Mouse (Mus musculus) kidney, embryonic 15.5 days (tissue): ENCODE measurements around the gene Zfp3. TPM values are rescaled to one million over a fixed set of nuclear protein-coding genes. Genes with fewer than 3 reads are reported as not detected.

Source experiments
- ATAC-seq: fragments of 200-750 bp; cut with Nextera tagmentation; replicated peaks from 2 replicates; pipeline ENCODE4 v1.8.0; 2017; ENCODE audit warnings: moderate TSS enrichment; ENCODE audit not compliant: low FRiP score
- H3K27ac ChIP-seq: fragments of 300-500 bp; sonication (generic); 2 replicates; pipeline ENCODE4 v1.5.1; 2015; ENCODE audit warnings: mild to moderate bottlenecking, inconsistent platforms
- H3K27me3 ChIP-seq: fragments of 300-500 bp; sonication (generic); 2 replicates; pipeline ENCODE4 v1.6.1; 2015; ENCODE audit warnings: inconsistent platforms
- H3K36me3 ChIP-seq: fragments of 300-500 bp; sonication (generic); 2 replicates; pipeline ENCODE4 v1.6.1; 2015; ENCODE audit warnings: inconsistent platforms
- H3K4me1 ChIP-seq: fragments of 300-500 bp; sonication (generic); 2 replicates; pipeline ENCODE4 v1.6.1; 2015; ENCODE audit warnings: inconsistent platforms
- H3K4me2 ChIP-seq: fragments of 300-500 bp; sonication (generic); 2 replicates; pipeline ENCODE4 v1.6.1; 2015; ENCODE audit warnings: moderate library complexity, mild to moderate bottlenecking, inconsistent platforms
- H3K4me3 ChIP-seq: fragments of 300-500 bp; sonication (generic); replicated peaks from 2 replicates; pipeline ENCODE4 v1.5.1; 2015; ENCODE audit warnings: mild to moderate bottlenecking, inconsistent platforms
- H3K9ac ChIP-seq: fragments of 300-500 bp; sonication (generic); 2 replicates; pipeline ENCODE4 v1.6.1; 2015; ENCODE audit warnings: mild to moderate bottlenecking, inconsistent platforms
- H3K9me3 ChIP-seq: fragments of 300-500 bp; sonication (generic); replicated peaks from 2 replicates; pipeline ENCODE4 v1.6.1; 2016; ENCODE audit warnings: inconsistent platforms
- WGBS: fragments of 180-500 bp; shearing (Covaris S2); methylation state at CpG from one replicate; pipeline ENCODE4 v1.1.7; 2015; ENCODE audit warnings: mixed read lengths; 5-methylcytosine and 5-hydroxymethylcytosine counted together
- polyA plus RNA-seq: library from polyadenylated mRNA; unstranded; fragments of >200 nt; fragmentation: Nextera tagmentation; extraction: Ambion mirVana; gene quantifications from 2 replicates; pipeline ENCODE4 v1.2.1, GENCODE M21; 2015

Gene Zfp3
- polyA plus RNA-seq = 6.8 and 8.1 TPM in 2 replicates

- H3K27ac ChIP-seq = peak within 1 kb of the TSS; percentile 95
- peak within 1 kb of the TSS; percentile 86 for H3K4me3 ChIP-seq
- ATAC-seq = peak; percentile 89
- no peaks in the 10 kb centered on the region for H3K27me3 ChIP-seq
- peaks cover 9% of the 10 kb centered on the region for H3K36me3 ChIP-seq
- under 1% methylated on average over 78 of the region's 78 CpGs for WGBS
- H3K9ac ChIP-seq = peak within 1 kb of the TSS; percentile 78
- H3K4me1 ChIP-seq = peaks cover 10% of the 10 kb centered on the region; the same call in 1 of the 2 replicates
- H3K9me3 ChIP-seq = no peaks in the 10 kb centered on the region
- H3K4me2 ChIP-seq = peak within 1 kb of the TSS; percentile 66
These were observed at the start of gene Zfp3 for GRCm38 (mm10) chr11:70763936-70764808. Gene Zfp3, plus strand, starts transcription at chr11:70764209.

GRCm38 (mm10) chr11:70715832-70716231 lies 48.2 kb upstream of the Zfp3 start:
- H3K36me3 ChIP-seq = peaks cover 86% of the 10 kb centered on the region
- WGBS = 77% methylated on average over 6 of the region's 6 CpGs

GRCm38 (mm10) chr11:70718481-70718880 lies 45.5 kb upstream of the Zfp3 start:
- no peaks in the 10 kb centered on the region for H3K9me3 ChIP-seq
- H3K9ac ChIP-seq = no peak overlapping the region
- H3K27ac ChIP-seq = no peak overlapping the region
- no peaks in the 10 kb centered on the region for H3K4me1 ChIP-seq
- peaks cover 89% of the 10 kb centered on the region for H3K36me3 ChIP-seq
- H3K4me2 ChIP-seq = no peak overlapping the region
- H3K27me3 ChIP-seq = no peaks in the 10 kb centered on the region
- H3K4me3 ChIP-seq = no peak overlapping the region
- WGBS = 73% methylated on average over 5 of the region's 5 CpGs
- no peak for ATAC-seq

More at GRCm38 (mm10) chr11:70715832-70716231, 48.2 kb upstream of the Zfp3 start:
- no peaks in the 10 kb centered on the region for H3K4me1 ChIP-seq
- H3K27me3 ChIP-seq = no peaks in the 10 kb centered on the region
- H3K27ac ChIP-seq = no peak overlapping the region
- no peak overlapping the region for H3K4me3 ChIP-seq
- no peak overlapping the region for H3K4me2 ChIP-seq
- ATAC-seq = no peak
- H3K9me3 ChIP-seq = no peaks in the 10 kb centered on the region
- no peak overlapping the region for H3K9ac ChIP-seq

GRCm38 (mm10) chr11:70720567-70720966 lies 43.4 kb upstream of the Zfp3 start:
- Histone ChIP-seq H3K9me3 (no peaks in the 10 kb centered on the region), H3K27me3 (no peaks in the 10 kb centered on the region), H3K4me2 (no peak overlapping the region), H3K27ac (no peak overlapping the region), H3K9ac (no peak overlapping the region), H3K4me3 (no peak overlapping the region), H3K4me1 (no peaks in the 10 kb centered on the region), H3K36me3 (peaks cover 99% of the 10 kb centered on the region)
- WGBS = 92% methylated on average over 3 of the region's 3 CpGs
- no peak for ATAC-seq

- ATAC-seq = no peak
- Histone ChIP-seq H3K9me3 (no peaks in the 10 kb centered on the region), H3K9ac (no peak overlapping the region), H3K27ac (no peak overlapping the region), H3K4me1 (no peaks in the 10 kb centered on the region), H3K27me3 (no peaks in the 10 kb centered on the region), H3K36me3 (peaks cover 100% of the 10 kb centered on the region), H3K4me2 (no peak overlapping the region), H3K4me3 (no peak overlapping the region)
- WGBS = 96% methylated on average over 3 of the region's 3 CpGs
These were observed 42.9 kb upstream of the Zfp3 start for GRCm38 (mm10) chr11:70721072-70721471.

- H3K4me2 ChIP-seq = no peak overlapping the region
- H3K27me3 ChIP-seq = no peaks in the 10 kb centered on the region
- no peak overlapping the region for H3K9ac ChIP-seq
- no peaks in the 10 kb centered on the region for H3K4me1 ChIP-seq
- ATAC-seq = no peak
- no peak overlapping the region for H3K4me3 ChIP-seq
- H3K27ac ChIP-seq = no peak overlapping the region
- 83% methylated on average over 9 of the region's 9 CpGs for WGBS
- no peaks in the 10 kb centered on the region for H3K9me3 ChIP-seq
- H3K36me3 ChIP-seq = peaks cover 96% of the 10 kb centered on the region
These were observed 39.3 kb upstream of the Zfp3 start for GRCm38 (mm10) chr11:70724706-70725105.

- no peak overlapping the region for H3K4me2 ChIP-seq
- no peaks in the 10 kb centered on the region for H3K4me1 ChIP-seq
- no peaks in the 10 kb centered on the region for H3K9me3 ChIP-seq
- H3K27ac ChIP-seq = no peak overlapping the region
- 93% methylated on average over 2 of the region's 2 CpGs for WGBS
- H3K27me3 ChIP-seq = no peaks in the 10 kb centered on the region
- no peak for ATAC-seq
- H3K36me3 ChIP-seq = peaks cover 78% of the 10 kb centered on the region
- H3K9ac ChIP-seq = no peak overlapping the region
- no peak overlapping the region for H3K4me3 ChIP-seq
These were observed 37.4 kb upstream of the Zfp3 start for GRCm38 (mm10) chr11:70726585-70726984.

GRCm38 (mm10) chr11:70727385-70727784 lies 36.6 kb upstream of the Zfp3 start:
- no peak overlapping the region for H3K4me3 ChIP-seq
- no peak for ATAC-seq
- peaks cover 70% of the 10 kb centered on the region for H3K36me3 ChIP-seq
- no peaks in the 10 kb centered on the region for H3K4me1 ChIP-seq
- whole genome bisulfite sequencing = 85% methylated on average over 5 of the region's 5 CpGs
- no peak overlapping the region for H3K9ac ChIP-seq
- H3K27ac ChIP-seq = no peak overlapping the region
- no peak overlapping the region for H3K4me2 ChIP-seq
- H3K9me3 ChIP-seq = no peaks in the 10 kb centered on the region
- no peaks in the 10 kb centered on the region for H3K27me3 ChIP-seq

- no peak overlapping the region for H3K4me3 ChIP-seq
- no peaks in the 10 kb centered on the region for H3K9me3 ChIP-seq
- WGBS = 81% methylated on average over 9 of the region's 9 CpGs
- no peaks in the 10 kb centered on the region for H3K4me1 ChIP-seq
- ATAC-seq = no peak
- H3K27me3 ChIP-seq = no peaks in the 10 kb centered on the region
- H3K36me3 ChIP-seq = peaks cover 39% of the 10 kb centered on the region
- H3K27ac ChIP-seq = no peak overlapping the region
- H3K4me2 ChIP-seq = no peak overlapping the region
- H3K9ac ChIP-seq = no peak overlapping the region
These were observed 33.5 kb upstream of the Zfp3 start for GRCm38 (mm10) chr11:70730427-70731038.

GRCm38 (mm10) chr11:70731178-70731577 lies 32.8 kb upstream of the Zfp3 start:
- no peaks in the 10 kb centered on the region for H3K4me1 ChIP-seq
- no peak overlapping the region for H3K27ac ChIP-seq
- peaks cover 32% of the 10 kb centered on the region for H3K36me3 ChIP-seq
- no peak overlapping the region for H3K4me3 ChIP-seq
- H3K9me3 ChIP-seq = no peaks in the 10 kb centered on the region
- no peaks in the 10 kb centered on the region for H3K27me3 ChIP-seq
- H3K4me2 ChIP-seq = no peak overlapping the region
- 67% methylated on average over 5 of the region's 5 CpGs for WGBS
- ATAC-seq = no peak
- no peak overlapping the region for H3K9ac ChIP-seq

GRCm38 (mm10) chr11:70733256-70733655 lies 30.8 kb upstream of the Zfp3 start:
- H3K36me3 ChIP-seq = peaks cover 11% of the 10 kb centered on the region
- no peaks in the 10 kb centered on the region for H3K4me1 ChIP-seq
- H3K27me3 ChIP-seq = no peaks in the 10 kb centered on the region
- no peak for ATAC-seq
- WGBS = 68% methylated on average over 5 of the region's 5 CpGs
- no peak overlapping the region for H3K9ac ChIP-seq
- H3K27ac ChIP-seq = no peak overlapping the region
- H3K4me3 ChIP-seq = no peak overlapping the region
- no peaks in the 10 kb centered on the region for H3K9me3 ChIP-seq
- H3K4me2 ChIP-seq = no peak overlapping the region

- 70% methylated on average over 5 of the region's 5 CpGs for WGBS
- Histone ChIP-seq H3K4me1 (no peaks in the 10 kb centered on the region), H3K9me3 (no peaks in the 10 kb centered on the region), H3K9ac (no peak overlapping the region), H3K4me2 (no peak overlapping the region), H3K36me3 (no peaks in the 10 kb centered on the region), H3K27me3 (no peaks in the 10 kb centered on the region), H3K4me3 (no peak overlapping the region), H3K27ac (no peak overlapping the region)
- no peak for ATAC-seq
These were observed 26.3 kb upstream of the Zfp3 start for GRCm38 (mm10) chr11:70737749-70738148.
